Mouse (Mus musculus): Measurements from ENCODE around the gene Pknox1. TPM values are rescaled to one million over a fixed set of nuclear protein-coding genes. Genes with fewer than 3 reads are reported as not detected.
A peak's percentile ranks its signal among the peaks of the same experiment; 100 is the strongest.

The Pknox1 gene
- polyA plus RNA-seq, 1 experiment from 2014 or later: 60.2 TPM

DNA sequence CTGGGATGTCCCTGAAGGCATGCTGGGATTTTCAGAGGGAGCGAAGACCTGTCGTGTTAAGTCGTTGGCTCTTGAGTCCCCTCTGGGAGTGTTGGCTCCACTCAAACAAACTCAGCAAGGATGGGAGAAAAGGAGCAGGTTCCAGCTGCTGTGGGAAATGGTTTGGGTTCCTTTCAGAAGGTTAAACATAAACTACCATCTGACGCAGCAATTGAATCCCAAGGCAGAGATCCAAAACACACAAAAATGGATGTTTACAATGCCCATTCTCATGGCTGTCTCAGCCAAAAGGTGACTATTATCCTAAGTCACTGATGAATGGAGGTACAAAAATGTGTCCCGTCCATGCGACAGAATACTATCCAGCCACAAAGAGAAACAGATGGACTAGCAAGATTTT, 68.5 kb downstream of the Pknox1 start:
- Histone ChIP-seq H3K36me3 (ENCODE audit: control insufficient read depth, insufficient read depth, low read length) (no peaks in the 10 kb centered on the region), H3K4me1 (ENCODE audit: control insufficient read depth, insufficient read depth, low read length) (peaks cover 14% of the 10 kb centered on the region), H3K4me3 (ENCODE audit: low read depth, low read length) (no peak overlapping the region), H3K27ac (ENCODE audit: low read depth, low read length) (no peak overlapping the region), H3K27me3 (ENCODE audit: control insufficient read depth, insufficient read depth, low read length) (peaks cover 12% of the 10 kb centered on the region), H3K4me2 (ENCODE audit: low read depth, low read length) (no peak overlapping the region), H3K9me3 (ENCODE audit: control insufficient read depth, low read length) (no peaks in the 10 kb centered on the region), H3K9ac (replicated peaks; ENCODE audit: low read depth, low read length) (no peak overlapping the region)
- no peak for ATAC-seq (ENCODE audit: low read depth)
- WGBS: 39% methylated on average over 6 of the region's 6 CpGs

DNA sequence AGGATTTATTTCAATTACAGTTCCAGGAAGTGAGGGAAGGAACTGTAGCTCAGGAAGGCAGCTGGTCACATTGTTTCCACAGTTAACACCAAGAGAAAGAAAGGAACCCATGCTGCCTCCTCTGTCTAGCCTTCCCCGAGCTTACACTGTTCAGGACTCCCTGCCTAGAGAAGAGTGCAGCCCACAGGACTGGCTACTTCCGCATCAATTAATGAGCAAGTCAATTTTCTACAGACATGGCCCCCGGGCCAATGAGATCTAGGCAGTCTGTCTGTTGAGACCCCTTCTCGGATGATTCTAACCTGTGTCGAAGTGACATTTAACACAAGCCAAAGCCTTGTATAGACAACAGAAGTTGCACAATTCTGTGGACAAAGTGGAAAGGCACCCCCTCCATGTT, 70.4 kb downstream of the Pknox1 start:
- 71% methylated on average over 5 of the region's 5 CpGs for WGBS
- no peaks in the 10 kb centered on the region for H3K9me3 ChIP-seq (ENCODE audit: control insufficient read depth, low read length)
- ATAC-seq (ENCODE audit: low read depth): no peak
- no peak overlapping the region for H3K27ac ChIP-seq (ENCODE audit: low read depth, low read length)
- no peaks in the 10 kb centered on the region for H3K36me3 ChIP-seq (ENCODE audit: control insufficient read depth, insufficient read depth, low read length)
- H3K9ac ChIP-seq (replicated peaks; ENCODE audit: low read depth, low read length): no peak overlapping the region
- no peak overlapping the region for H3K4me3 ChIP-seq (ENCODE audit: low read depth, low read length)
- H3K4me2 ChIP-seq (ENCODE audit: low read depth, low read length): no peak overlapping the region
- peaks cover 14% of the 10 kb centered on the region for H3K4me1 ChIP-seq (ENCODE audit: control insufficient read depth, insufficient read depth, low read length)
- H3K27me3 ChIP-seq (ENCODE audit: control insufficient read depth, insufficient read depth, low read length): peaks cover 12% of the 10 kb centered on the region

DNA sequence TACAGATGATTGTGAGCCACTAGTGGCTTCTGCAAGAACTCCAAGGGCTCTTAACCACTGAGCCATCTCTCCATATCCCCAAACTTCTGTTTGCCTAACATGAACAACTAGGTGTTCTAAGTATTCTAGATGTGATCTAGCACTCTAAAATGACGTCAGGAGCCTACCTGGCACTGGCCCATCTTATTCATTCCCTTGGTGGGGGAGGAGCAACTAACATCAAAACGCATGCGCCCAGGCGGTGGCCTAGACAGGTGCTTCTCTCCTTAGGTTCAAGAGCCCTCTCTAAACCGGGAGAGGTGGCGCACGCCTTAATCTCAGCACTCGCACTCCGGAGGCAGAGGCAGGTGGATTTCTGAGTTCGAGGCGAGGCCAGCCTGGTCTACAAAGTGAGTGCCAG, 71.2 kb downstream of the Pknox1 start:
- H3K9ac ChIP-seq (replicated peaks; ENCODE audit: low read depth, low read length): no peak overlapping the region
- peaks cover 14% of the 10 kb centered on the region for H3K4me1 ChIP-seq (ENCODE audit: control insufficient read depth, insufficient read depth, low read length)
- peak overlapping the region; percentile 83 for H3K4me2 ChIP-seq (ENCODE audit: low read depth, low read length)
- H3K9me3 ChIP-seq (ENCODE audit: control insufficient read depth, low read length): no peaks in the 10 kb centered on the region
- H3K27ac ChIP-seq (ENCODE audit: low read depth, low read length): no peak overlapping the region
- no peaks in the 10 kb centered on the region for H3K36me3 ChIP-seq (ENCODE audit: control insufficient read depth, insufficient read depth, low read length)
- H3K4me3 ChIP-seq (ENCODE audit: low read depth, low read length): peak overlapping the region; percentile 46; the same call in 1 of the 2 replicates
- ATAC-seq (ENCODE audit: low read depth): no peak
- H3K27me3 ChIP-seq (ENCODE audit: control insufficient read depth, insufficient read depth, low read length): peaks cover 12% of the 10 kb centered on the region
- WGBS: 60% methylated on average over 11 of the region's 11 CpGs

DNA sequence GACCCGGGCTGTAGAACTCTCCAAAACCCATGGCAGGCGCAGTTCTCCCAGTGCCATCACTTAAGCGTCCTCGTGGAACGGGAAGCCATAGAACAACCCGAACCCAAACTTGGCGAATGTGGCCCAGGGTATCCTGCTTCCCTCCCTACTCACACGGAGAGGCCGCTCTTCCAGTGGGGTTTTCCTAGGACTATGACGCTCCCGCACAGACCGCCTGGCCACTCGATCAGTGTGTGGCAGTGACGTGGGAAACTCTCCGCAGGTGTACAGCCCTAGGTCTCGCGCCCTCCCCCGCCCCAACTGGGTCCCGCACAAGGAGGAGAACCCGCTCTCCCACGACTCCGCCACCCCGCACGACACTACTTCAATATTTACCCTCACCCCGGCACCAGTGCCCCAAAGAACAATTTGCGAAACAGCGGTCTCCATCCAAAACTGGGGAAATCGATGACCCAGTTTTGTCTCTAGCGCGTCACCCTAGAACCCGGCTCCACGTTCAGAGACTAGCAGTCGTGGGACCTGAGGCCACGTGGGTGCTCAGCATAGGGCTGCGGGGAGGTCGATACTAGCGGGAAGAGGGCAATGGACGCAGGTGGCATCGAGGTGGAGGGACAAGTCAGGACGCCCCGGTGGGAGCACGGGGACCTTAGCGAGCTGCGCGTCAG, 71.9 kb downstream of the Pknox1 start:
- Histone ChIP-seq H3K9me3 (ENCODE audit: control insufficient read depth, low read length) (no peaks in the 10 kb centered on the region), H3K27ac (ENCODE audit: low read depth, low read length) (no peak overlapping the region), H3K9ac (replicated peaks; ENCODE audit: low read depth, low read length) (peak overlapping the region; percentile 50), H3K4me1 (ENCODE audit: control insufficient read depth, insufficient read depth, low read length) (peaks cover 14% of the 10 kb centered on the region), H3K36me3 (ENCODE audit: control insufficient read depth, insufficient read depth, low read length) (no peaks in the 10 kb centered on the region), H3K4me3 (ENCODE audit: low read depth, low read length) (peak overlapping the region; percentile 46), H3K27me3 (ENCODE audit: control insufficient read depth, insufficient read depth, low read length) (peaks cover 12% of the 10 kb centered on the region), H3K4me2 (ENCODE audit: low read depth, low read length) (peak overlapping the region; percentile 83)
- 0 out of 2 replicates have a peak, but pooled peaks have one; percentile 13 for ATAC-seq (ENCODE audit: low read depth)
- WGBS: 5% methylated on average over 45 of the region's 45 CpGs

DNA sequence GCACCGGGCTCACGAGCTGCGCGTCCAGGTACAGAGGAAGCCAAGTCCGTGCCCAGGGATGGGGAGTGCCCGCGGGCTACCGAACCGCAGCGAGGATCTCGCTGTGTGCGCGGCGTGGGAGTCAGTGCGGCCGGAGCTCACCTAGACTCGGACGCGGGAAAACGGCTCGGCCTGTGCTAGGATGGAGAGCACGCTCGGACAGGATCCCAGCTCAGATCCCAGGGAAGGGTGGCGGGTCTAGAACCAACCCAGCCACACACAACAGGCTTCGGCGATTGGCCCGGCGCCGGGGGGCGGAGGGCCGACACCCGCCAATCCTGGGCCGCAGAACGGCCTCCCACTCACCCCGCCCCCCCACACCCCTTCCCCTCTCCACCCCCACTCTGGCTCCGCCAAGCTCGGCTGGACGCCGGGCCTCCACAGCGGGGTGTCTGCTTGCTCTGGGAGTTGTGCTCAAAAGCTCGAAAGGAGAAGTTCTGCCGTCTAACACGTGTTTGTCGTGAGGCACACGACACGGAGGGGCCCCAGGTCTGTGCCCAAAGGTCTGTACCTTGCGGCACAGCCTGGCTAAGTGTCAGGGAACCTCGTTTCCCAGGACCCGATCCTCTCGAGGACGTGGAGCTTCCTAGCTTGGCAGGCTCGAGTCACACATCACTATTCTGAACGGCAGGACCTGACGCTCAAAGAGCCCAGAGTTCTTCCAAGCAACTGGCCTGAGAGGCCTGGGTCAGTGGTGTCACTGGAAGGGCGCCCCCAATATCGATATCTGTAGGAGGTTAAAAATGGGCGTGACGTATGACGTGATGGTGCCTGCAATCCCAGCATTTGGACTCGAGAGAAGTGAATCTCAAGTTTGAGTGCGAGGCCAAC, 72.6 kb downstream of the Pknox1 start, which contains the start of gene Cbs:
Gene Cbs (minus strand): TSS at position 297 of the 870 bp plus-strand sequence.
- Histone ChIP-seq H3K4me1 (ENCODE audit: control insufficient read depth, insufficient read depth, low read length) (peaks cover 14% of the 10 kb centered on the region), H3K27ac (ENCODE audit: low read depth, low read length) (peak within 1 kb of the TSS; percentile 55), H3K9me3 (ENCODE audit: control insufficient read depth, low read length) (no peaks in the 10 kb centered on the region), H3K27me3 (ENCODE audit: control insufficient read depth, insufficient read depth, low read length) (peaks cover 12% of the 10 kb centered on the region), H3K4me3 (ENCODE audit: low read depth, low read length) (peak within 1 kb of the TSS; percentile 46), H3K4me2 (ENCODE audit: low read depth, low read length) (peak within 1 kb of the TSS; percentile 83), H3K36me3 (ENCODE audit: control insufficient read depth, insufficient read depth, low read length) (no peaks in the 10 kb centered on the region), H3K9ac (replicated peaks; ENCODE audit: low read depth, low read length) (peak within 1 kb of the TSS; percentile 50)
- 2% methylated on average over 52 of the region's 61 CpGs for WGBS
- ATAC-seq (ENCODE audit: low read depth): peak; percentile 92

DNA sequence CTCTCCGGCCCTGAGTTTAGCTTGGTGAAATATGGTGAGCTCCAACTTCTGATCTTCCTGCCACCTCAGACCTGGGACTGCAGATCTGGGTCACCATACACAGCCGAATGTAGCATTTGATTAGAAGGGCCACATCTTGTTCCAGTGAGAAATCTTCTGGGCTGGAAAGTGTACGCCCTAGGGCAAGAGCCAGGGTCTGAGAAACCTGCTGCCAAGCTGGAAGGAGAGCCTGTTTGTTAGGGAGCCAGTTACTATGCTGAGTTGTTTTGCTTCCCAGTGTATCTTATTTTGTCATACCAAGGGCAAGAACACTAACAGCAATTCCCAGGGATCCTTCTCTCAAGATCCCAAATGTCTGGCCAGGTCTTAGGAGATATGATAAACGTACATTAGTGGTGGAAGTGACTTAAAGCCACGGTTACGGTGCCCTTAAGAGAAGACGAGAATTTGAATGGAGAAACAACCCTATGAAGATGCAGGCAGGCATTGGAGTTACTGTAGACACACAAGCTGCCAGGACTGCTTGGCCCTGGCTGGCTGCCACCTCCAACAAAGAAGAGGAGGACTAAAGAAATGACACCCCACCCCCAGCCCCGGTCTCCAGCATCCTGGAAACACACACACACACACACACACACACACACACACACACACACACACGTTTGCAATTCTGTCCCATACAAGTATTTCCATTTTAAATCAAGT, 73.5 kb downstream of the Pknox1 start:
- no peak overlapping the region for H3K9ac ChIP-seq (replicated peaks; ENCODE audit: low read depth, low read length)
- peaks cover 14% of the 10 kb centered on the region for H3K4me1 ChIP-seq (ENCODE audit: control insufficient read depth, insufficient read depth, low read length)
- H3K27ac ChIP-seq (ENCODE audit: low read depth, low read length): peak overlapping the region; percentile 55
- no peak for ATAC-seq (ENCODE audit: low read depth)
- H3K4me2 ChIP-seq (ENCODE audit: low read depth, low read length): no peak overlapping the region
- no peaks in the 10 kb centered on the region for H3K36me3 ChIP-seq (ENCODE audit: control insufficient read depth, insufficient read depth, low read length)
- no peak overlapping the region for H3K4me3 ChIP-seq (ENCODE audit: low read depth, low read length)
- WGBS: 53% methylated on average over 9 of the region's 9 CpGs
- H3K27me3 ChIP-seq (ENCODE audit: control insufficient read depth, insufficient read depth, low read length): peaks cover 12% of the 10 kb centered on the region
- H3K9me3 ChIP-seq (ENCODE audit: control insufficient read depth, low read length): no peaks in the 10 kb centered on the region

DNA sequence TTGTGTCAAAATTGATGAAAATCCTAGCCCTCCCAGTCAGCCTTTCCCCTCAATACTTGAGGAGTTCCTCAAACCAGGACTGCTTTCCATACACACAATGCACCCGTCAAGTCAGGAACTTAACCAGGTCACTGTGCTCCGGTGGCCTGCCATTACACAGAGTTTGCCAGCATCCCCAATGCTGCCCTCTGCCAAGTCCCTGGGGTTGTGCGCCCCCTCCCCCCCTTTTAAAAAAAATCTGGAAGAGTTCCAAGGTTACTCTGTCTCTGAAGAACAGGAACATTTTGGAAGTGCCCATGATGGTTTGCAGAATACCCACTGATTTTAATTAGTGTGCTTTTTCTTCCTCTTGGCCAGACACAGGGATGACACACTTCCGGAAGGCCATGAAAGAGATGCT, 75.1 kb downstream of the Pknox1 start:
- H3K4me2 ChIP-seq (ENCODE audit: low read depth, low read length): no peak overlapping the region
- H3K9ac ChIP-seq (replicated peaks; ENCODE audit: low read depth, low read length): no peak overlapping the region
- no peaks in the 10 kb centered on the region for H3K36me3 ChIP-seq (ENCODE audit: control insufficient read depth, insufficient read depth, low read length)
- H3K27me3 ChIP-seq (ENCODE audit: control insufficient read depth, insufficient read depth, low read length): peaks cover 12% of the 10 kb centered on the region
- H3K4me1 ChIP-seq (ENCODE audit: control insufficient read depth, insufficient read depth, low read length): peaks cover 14% of the 10 kb centered on the region
- H3K4me3 ChIP-seq (ENCODE audit: low read depth, low read length): no peak overlapping the region
- no peak for ATAC-seq (ENCODE audit: low read depth)
- 55% methylated on average over 4 of the region's 4 CpGs for WGBS
- H3K9me3 ChIP-seq (ENCODE audit: control insufficient read depth, low read length): no peaks in the 10 kb centered on the region
- H3K27ac ChIP-seq (ENCODE audit: low read depth, low read length): no peak overlapping the region

DNA sequence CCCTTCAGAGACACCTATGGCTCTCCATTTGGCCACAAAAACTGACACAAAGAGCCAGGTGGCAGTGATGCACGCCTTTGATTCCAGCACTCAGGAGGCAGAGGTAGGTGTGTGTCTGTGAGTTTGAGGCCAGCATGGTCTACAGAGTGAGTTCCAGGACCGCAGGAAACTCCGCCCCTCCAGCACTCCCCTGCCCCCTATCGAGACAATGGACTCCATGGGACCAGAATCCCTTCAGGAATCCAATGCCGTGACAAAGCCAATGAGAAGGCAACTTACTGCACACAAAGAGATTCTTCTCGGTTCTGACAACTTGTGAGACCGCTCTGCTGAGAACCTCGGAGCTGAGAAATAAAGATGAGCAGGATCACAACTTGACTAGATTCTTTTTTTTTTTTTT, 77.8 kb downstream of the Pknox1 start:
- Histone ChIP-seq H3K4me1 (ENCODE audit: control insufficient read depth, insufficient read depth, low read length) (peaks cover 2% of the 10 kb centered on the region; the same call in 1 of the 2 replicates), H3K27me3 (ENCODE audit: control insufficient read depth, insufficient read depth, low read length) (no peaks in the 10 kb centered on the region), H3K36me3 (ENCODE audit: control insufficient read depth, insufficient read depth, low read length) (peaks cover 10% of the 10 kb centered on the region), H3K4me2 (ENCODE audit: low read depth, low read length) (no peak overlapping the region), H3K9me3 (ENCODE audit: control insufficient read depth, low read length) (no peaks in the 10 kb centered on the region), H3K4me3 (ENCODE audit: low read depth, low read length) (no peak overlapping the region), H3K27ac (ENCODE audit: low read depth, low read length) (no peak overlapping the region), H3K9ac (replicated peaks; ENCODE audit: low read depth, low read length) (no peak overlapping the region)
- no peak for ATAC-seq (ENCODE audit: low read depth)
- 54% methylated on average over 8 of the region's 8 CpGs for WGBS
